Mouse (Mus musculus) embryo, embryonic 10 days (tissue): ENCODE data around the gene Tstd2.

ENCODE experiments used
- DNase-seq: peaks from one replicate; pipeline ENCODE4 v3.0.0-alpha.2; 2015; ENCODE audit warnings: low spot score

Tstd2 gene

GRCm38 (mm10) chr4:46119514-46120094, 18.9 kb downstream of the Tstd2 start:
- DNase-seq = no peak

- DNase-seq = no peak
Measured at GRCm38 (mm10) chr4:46117536-46117935, 21.0 kb downstream of the Tstd2 start.

- DNase-seq = no peak
Measured at GRCm38 (mm10) chr4:46116544-46117175, 21.8 kb downstream of the Tstd2 start.

GRCm38 (mm10) chr4:46115308-46115707, 23.2 kb downstream of the Tstd2 start:
- no peak for DNase-seq

- no peak for DNase-seq
Measured at GRCm38 (mm10) chr4:46111361-46111760, 27.1 kb downstream of the Tstd2 start.

- no peak for DNase-seq
Measured at GRCm38 (mm10) chr4:46110084-46110483, 28.4 kb downstream of the Tstd2 start.

- DNase-seq = no peak
Measured at GRCm38 (mm10) chr4:46102078-46102769, 36.3 kb downstream of the Tstd2 start.

- DNase-seq = peak; percentile 43
Measured at GRCm38 (mm10) chr4:46101211-46101711, 37.2 kb downstream of the Tstd2 start.

GRCm38 (mm10) chr4:46100539-46100938, 38.0 kb downstream of the Tstd2 start:
- DNase-seq = no peak

GRCm38 (mm10) chr4:46099132-46099531, 39.4 kb downstream of the Tstd2 start:
- no peak for DNase-seq

- no peak for DNase-seq
Measured at GRCm38 (mm10) chr4:46097591-46097990, 40.9 kb downstream of the Tstd2 start.

GRCm38 (mm10) chr4:46096546-46096945, 41.9 kb downstream of the Tstd2 start:
- no peak for DNase-seq

GRCm38 (mm10) chr4:46095826-46096159, 42.7 kb downstream of the Tstd2 start:
- DNase-seq = no peak

GRCm38 (mm10) chr4:46094916-46095825, 43.3 kb downstream of the Tstd2 start:
- DNase-seq = no peak

GRCm38 (mm10) chr4:46092429-46093076, 45.9 kb downstream of the Tstd2 start:
- no peak for DNase-seq

GRCm38 (mm10) chr4:46089524-46090125, 48.9 kb downstream of the Tstd2 start:
- DNase-seq = no peak

GRCm38 (mm10) chr4:46087852-46088251, 50.6 kb downstream of the Tstd2 start:
- no peak for DNase-seq

- DNase-seq = no peak
Measured at GRCm38 (mm10) chr4:46087427-46087771, 51.1 kb downstream of the Tstd2 start.

- no peak for DNase-seq
Measured at GRCm38 (mm10) chr4:46086718-46087426, 51.6 kb downstream of the Tstd2 start.

- no peak for DNase-seq
Measured at GRCm38 (mm10) chr4:46085223-46085811, 53.2 kb downstream of the Tstd2 start.
